ENCODE assay signal across 14 mouse cellular contexts in genomic region chr14:47133948-47134347, GRCm38 (mm10). TPM values are rescaled to one million over a fixed set of nuclear protein-coding genes. Genes with fewer than 3 reads are reported as not detected.
A peak's percentile ranks its signal among the peaks of the same experiment; 100 is the strongest.
DNase-seq lines count a peak whose midpoint lies in the region; ATAC-seq lines count a peak whose summit lies in the region.
"Had no signal": no experiment of that assay in that cellular context is flagged by ENCODE, and none has a peak within 500 bp of the region (broad histone marks: within the 10 kb centered on the region; RNA-seq: fewer than 3 reads in every experiment).

No protein-coding gene starts in this region.

- peak; percentile 67 for ATAC-seq in midbrain, embryonic 15.5 days (replicated peaks)
- ATAC-seq: liver, postnatal 0 days had no signal

- DNase-seq in adrenal gland, adult 2 months: peak; percentile 53
- no peak for DNase-seq in adrenal gland, postnatal 25 days
- peak; percentile 23 for DNase-seq in 3T3-L1 (ENCODE audit: low read depth, low spot score)
- peak; percentile 45 for DNase-seq in adrenal gland, postnatal 14 days
- DNase-seq in left cerebral cortex, adult 9 months (ENCODE audit: low spot score in 2 of 2): no peak
- DNase-seq in kidney, postnatal 36 days: no peak
- DNase-seq in kidney, postnatal 25 days: no peak
- DNase-seq: cerebellum, adult 11-12 months; kidney, postnatal 14 days; layer of hippocampus, postnatal 36 days; liver, postnatal 0 days; thymus, postnatal 25 days had no signal

- H3K9ac ChIP-seq in midbrain, embryonic 15.5 days: no peak overlapping the region
- H3K9ac ChIP-seq: limb, embryonic 13.5 days; liver, postnatal 0 days had no signal

- WGBS in midbrain, embryonic 15.5 days: 65% methylated on average over 10 of the region's 10 CpGs

- no peaks in the 10 kb centered on the region for H3K9me3 ChIP-seq in midbrain, embryonic 15.5 days
- H3K9me3 ChIP-seq: limb, embryonic 13.5 days had no signal

- no peak overlapping the region for H3K4me3 ChIP-seq in midbrain, embryonic 15.5 days
- H3K4me3 ChIP-seq: limb, embryonic 13.5 days had no signal

- 0 out of 2 replicates have a peak overlapping the region, but pooled peaks have one; percentile 38 for H3K27ac ChIP-seq in midbrain, embryonic 15.5 days
- H3K27ac ChIP-seq: limb, embryonic 13.5 days had no signal

- H3K4me1 ChIP-seq in midbrain, embryonic 15.5 days: no peaks in the 10 kb centered on the region; the same call in 1 of the 2 replicates
- H3K4me1 ChIP-seq: limb, embryonic 13.5 days had no signal

- H3K4me2 ChIP-seq in midbrain, embryonic 15.5 days: no peak overlapping the region
- H3K4me2 ChIP-seq: limb, embryonic 13.5 days had no signal

- H3K27me3 ChIP-seq in midbrain, embryonic 15.5 days (replicated peaks): no peaks in the 10 kb centered on the region
- H3K27me3 ChIP-seq: limb, embryonic 13.5 days had no signal

- H3K36me3 ChIP-seq in midbrain, embryonic 15.5 days (replicated peaks): no peaks in the 10 kb centered on the region
- H3K36me3 ChIP-seq: limb, embryonic 13.5 days had no signal

RNA-seq across cellular contexts. Expression of gene Gch1, which starts 55.3 kb away (rescaled TPM):
- total RNA-seq in adrenal gland, adult 2 months (2021): 10 to 100 TPM; 77.0 to 85.2 TPM
- polyA plus RNA-seq in adrenal gland, adult 2 months (2012; rRNA removed): 72.9 and 82.2 TPM in 2 replicates
- total RNA-seq in adrenal gland, postnatal 25 days (2021): 66.2 and 71.6 TPM in 2 replicates
- 42.0 and 51.3 TPM in 2 replicates for total RNA-seq in adrenal gland, postnatal 14 days (2021)
- polyA plus RNA-seq in midbrain, embryonic 15.5 days (2015; fragmentation: Nextera tagmentation; extraction: Ambion mirVana): 5.7 and 5.9 TPM in 2 replicates

Comparison
In these comparisons a context has a peak if more than half of its experiments do, and no peak if none do; other contexts are left out.
1. DNase-seq: peak in adrenal gland, adult 2 months (single experiment), 3T3-L1 (single experiment) and adrenal gland, postnatal 14 days (single experiment); none in adrenal gland, postnatal 25 days (single experiment), left cerebral cortex, adult 9 months (0 of 2), kidney, postnatal 36 days (0 of 2) and kidney, postnatal 25 days (0 of 2).